Mouse (Mus musculus) myocyte (in vitro differentiated cells): ENCODE data around the gene Tcf7l1. TPM values are rescaled to one million over a fixed set of nuclear protein-coding genes. Genes with fewer than 3 reads are reported as not detected.

ENCODE experiments used
- H3K27me3 ChIP-seq: one replicate; pipeline ENCODE4 v1.6.1; 2011; ENCODE audit not compliant: control insufficient read depth, insufficient read depth, insufficient read length
- H3K36me3 ChIP-seq: one replicate; pipeline ENCODE4 v1.6.1; 2011; ENCODE audit not compliant: control insufficient read depth, insufficient read depth
- H3K4me2 ChIP-seq: one replicate; pipeline ENCODE4 v1.6.1; 2011; ENCODE audit warnings: low read depth, control low read depth
- H3K4me3 ChIP-seq: one replicate; pipeline ENCODE4 v1.5.1; 2011; ENCODE audit warnings: mild to moderate bottlenecking, control low read depth, moderate library complexity
- H3K79me2 ChIP-seq: one replicate; pipeline ENCODE4 v1.6.1; 2011; ENCODE audit not compliant: control insufficient read depth, insufficient read depth
- H3ac ChIP-seq: one replicate; pipeline ENCODE4 v1.6.1; 2011; ENCODE audit not compliant: control insufficient read depth, insufficient read length
- CEBPB ChIP-seq: IDR thresholded peaks from 2 replicates; pipeline ENCODE4 v1.6.1; 2011; ENCODE audit warnings: mild to moderate bottlenecking, moderate library complexity; ENCODE audit not compliant: poor library complexity, insufficient read depth, severe bottlenecking
- E2F4 ChIP-seq: IDR thresholded peaks from one replicate; pipeline ENCODE4 v1.6.1; 2011; ENCODE audit warnings: mild to moderate bottlenecking, control low read depth, moderate library complexity; ENCODE audit not compliant: insufficient read depth
- MAX ChIP-seq: IDR thresholded peaks from one replicate; pipeline ENCODE4 v1.6.1; 2011; ENCODE audit warnings: low read depth, mild to moderate bottlenecking, control low read depth
- MYOD1 ChIP-seq, 3 experiments: IDR thresholded peaks; one replicate each; pipeline ENCODE4 v1.6.1; 2011; ENCODE audit warnings: control low read depth in 2 of 3, low read depth in 2 of 3, mild to moderate bottlenecking in 2 of 3, moderate library complexity in 1 of 3; ENCODE audit not compliant: insufficient read length in 2 of 3, control insufficient read depth in 1 of 3
- MYOG ChIP-seq, 3 experiments: IDR thresholded peaks; one replicate each; pipeline ENCODE4 v1.6.1; 2011; ENCODE audit warnings: control low read depth in 2 of 3, low read depth in 2 of 3, mild to moderate bottlenecking in 2 of 3; ENCODE audit not compliant: insufficient read length in 2 of 3, control insufficient read depth in 1 of 3, insufficient read depth in 1 of 3
- POLR2A ChIP-seq: IDR thresholded peaks from one replicate; pipeline ENCODE4 v1.6.1; 2011; ENCODE audit warnings: low read depth, mild to moderate bottlenecking, control low read depth, moderate library complexity; ENCODE audit not compliant: insufficient read length
- POLR2AphosphoS2 ChIP-seq: IDR thresholded peaks from one replicate; pipeline ENCODE4 v1.6.1; 2011; ENCODE audit warnings: low read depth, control low read depth; ENCODE audit not compliant: insufficient read length
- REST ChIP-seq: IDR thresholded peaks from one replicate; pipeline ENCODE4 v1.6.1; 2011; ENCODE audit warnings: mild to moderate bottlenecking, control low read depth, moderate library complexity; ENCODE audit not compliant: insufficient read depth, insufficient read length
- SRF ChIP-seq: IDR thresholded peaks from one replicate; pipeline ENCODE4 v1.6.1; 2011; ENCODE audit warnings: low read depth; ENCODE audit not compliant: control insufficient read depth, insufficient read length
- TCF12 ChIP-seq: IDR thresholded peaks from one replicate; pipeline ENCODE4 v1.6.1; 2011; ENCODE audit warnings: mild to moderate bottlenecking, control low read depth; ENCODE audit not compliant: poor library complexity, insufficient read depth, severe bottlenecking
- TCF3 ChIP-seq: IDR thresholded peaks from one replicate; pipeline ENCODE4 v1.6.1; 2011; ENCODE audit warnings: low read depth, control low read depth; ENCODE audit not compliant: insufficient read length
- USF1 ChIP-seq: IDR thresholded peaks from one replicate; pipeline ENCODE4 v1.6.1; 2011; ENCODE audit warnings: low read depth, mild to moderate bottlenecking, control low read depth, moderate library complexity
- polyA plus RNA-seq: library from polyadenylated mRNA; unstranded; fragments of >200 nt; fragmentation: generic; extraction: Trizol; gene quantifications from one replicate; pipeline ENCODE4 v1.2.1, GENCODE M21; 2012; ENCODE audit warnings: missing spikeins

Tcf7l1 gene
- polyA plus RNA-seq, 1 experiment: 13.3 TPM

DNA sequence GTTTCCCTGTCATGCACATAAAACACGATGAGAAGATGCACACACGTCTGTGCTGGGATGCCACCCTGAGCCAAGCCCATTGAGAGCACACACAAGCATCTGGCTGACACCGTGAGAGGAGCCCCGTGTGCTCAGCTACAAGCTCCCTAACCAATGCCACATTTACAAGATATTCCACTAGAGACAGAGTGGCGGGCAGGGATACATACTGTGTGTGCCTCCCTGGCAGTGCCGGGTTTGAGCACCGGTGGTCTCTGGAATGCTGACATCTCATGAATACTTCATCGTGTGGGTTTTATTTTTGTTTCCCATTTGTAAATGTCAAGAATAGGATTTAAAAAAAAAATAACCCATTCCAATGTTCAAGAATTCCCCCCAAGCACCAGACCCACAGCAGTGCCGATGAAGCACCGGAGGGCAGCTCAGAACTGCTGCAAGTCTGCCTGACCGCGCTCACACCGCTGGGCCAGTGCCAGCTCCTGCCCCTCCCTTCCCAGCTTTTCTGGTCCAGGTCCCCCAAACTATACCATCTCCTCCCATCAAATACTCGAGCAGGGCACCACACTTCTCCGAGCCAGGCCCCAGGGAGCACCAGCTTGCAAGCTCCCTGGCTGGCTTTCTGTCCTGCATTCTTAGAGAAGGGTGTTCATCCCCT is 65.2 kb downstream of the Tcf7l1 start:
- TF ChIP-seq REST (no peak), MYOG (IDR thresholded peaks at IDR 0.05; ENCODE audit: control insufficient read depth in 1 of 3, insufficient read depth in 1 of 3, insufficient read length in 2 of 3, low read depth in 2 of 3) (no peak), TCF12 (no peak), TCF3 (no peak)
- Histone ChIP-seq H3K36me3 (no peaks in the 10 kb centered on the region), H3K27me3 (no peaks in the 10 kb centered on the region), H3ac (no peak overlapping the region), H3K4me3 (no peak overlapping the region), H3K4me2 (no peak overlapping the region), H3K79me2 (peaks cover 42% of the 10 kb centered on the region)

DNA sequence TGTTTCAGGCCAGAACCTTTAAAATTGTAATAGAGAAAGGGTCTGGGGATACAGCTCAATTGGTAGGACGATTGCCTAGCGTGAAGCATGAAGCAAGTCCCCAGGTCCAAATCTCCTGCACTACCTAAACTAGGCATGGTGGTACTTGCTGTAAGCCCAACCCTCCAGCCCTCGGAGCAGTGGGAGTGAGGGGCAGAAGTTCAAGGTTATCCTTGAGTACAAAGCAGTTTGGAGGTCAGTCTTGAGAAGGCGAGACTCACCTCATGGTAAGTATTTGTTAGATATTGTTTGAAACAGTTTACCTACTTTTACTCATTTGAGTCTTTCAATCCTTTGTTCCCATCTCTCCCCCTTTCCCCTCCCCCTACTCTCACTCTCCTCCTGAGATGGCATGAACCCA is 65.9 kb downstream of the Tcf7l1 start:
- no peaks in the 10 kb centered on the region for H3K36me3 ChIP-seq
- no peak for TF ChIP-seq MYOG (IDR thresholded peaks at IDR 0.05; ENCODE audit: control insufficient read depth in 1 of 3, insufficient read depth in 1 of 3, insufficient read length in 2 of 3, low read depth in 2 of 3)
- TF ChIP-seq E2F4: no peak
- TF ChIP-seq MYOD1 (IDR thresholded peaks at IDR 0.05; ENCODE audit: control insufficient read depth in 1 of 3, insufficient read length in 2 of 3, low read depth in 2 of 3): no peak
- H3K79me2 ChIP-seq: peaks cover 46% of the 10 kb centered on the region
- no peak overlapping the region for H3ac ChIP-seq
- H3K4me2 ChIP-seq: no peak overlapping the region
- no peaks in the 10 kb centered on the region for H3K27me3 ChIP-seq
- H3K4me3 ChIP-seq: no peak overlapping the region

DNA sequence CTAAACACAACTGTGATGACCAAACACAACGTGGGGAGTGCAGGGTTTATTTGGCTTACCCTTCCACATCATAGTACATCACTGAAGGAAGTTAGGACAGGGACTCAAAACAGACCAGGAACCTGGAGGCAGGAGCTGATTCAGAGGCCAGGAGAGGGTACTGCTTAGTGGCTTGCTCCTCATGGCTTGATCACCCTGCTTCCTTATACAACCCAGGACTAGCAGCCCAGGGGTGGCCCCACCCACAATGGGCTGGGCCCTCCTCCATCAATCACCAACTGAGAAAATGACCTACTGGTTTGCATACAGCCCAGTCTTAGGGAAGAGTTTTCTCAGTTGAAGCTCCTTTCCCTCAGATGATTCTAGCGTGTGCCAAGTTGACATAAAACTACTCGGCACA is 68.2 kb downstream of the Tcf7l1 start:
- no peak for TF ChIP-seq USF1
- Histone ChIP-seq H3K4me2 (no peak overlapping the region), H3K27me3 (no peaks in the 10 kb centered on the region)

DNA sequence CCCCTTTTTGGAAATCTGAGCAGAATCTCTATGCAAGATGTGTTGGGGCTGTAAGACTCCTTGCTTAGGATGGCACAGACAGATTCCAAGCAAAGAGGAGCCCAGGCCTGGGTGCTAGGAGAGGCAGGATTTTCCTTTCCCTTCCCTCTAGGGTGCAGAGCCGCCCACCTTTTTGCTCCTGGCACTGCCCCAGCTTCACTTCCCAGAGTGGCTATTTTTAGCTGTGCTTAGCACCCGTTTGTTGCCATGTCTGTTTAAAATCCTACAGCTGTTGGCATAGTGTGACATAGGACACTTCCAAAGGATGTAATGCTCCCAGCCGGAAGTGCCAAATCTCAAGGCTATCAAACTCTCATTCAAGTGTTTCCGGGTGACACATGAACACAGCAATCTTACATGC is 74.3 kb downstream of the Tcf7l1 start:
- Histone ChIP-seq H3ac (no peak overlapping the region), H3K36me3 (no peaks in the 10 kb centered on the region), H3K79me2 (peaks cover 24% of the 10 kb centered on the region), H3K27me3 (no peaks in the 10 kb centered on the region), H3K4me2 (peak overlapping the region; percentile 59), H3K4me3 (no peak overlapping the region)
- no peak for TF ChIP-seq MAX
- peak; percentile 21 for TF ChIP-seq TCF12
- no peak for TF ChIP-seq POLR2AphosphoS2
- TF ChIP-seq POLR2A: no peak
- no peak for TF ChIP-seq E2F4
- no peak for TF ChIP-seq TCF3
- TF ChIP-seq REST: no peak
- peak; percentile 43 to 65 (median 51) for TF ChIP-seq MYOD1 (IDR thresholded peaks at IDR 0.05; ENCODE audit: control insufficient read depth in 1 of 3, insufficient read length in 2 of 3, low read depth in 2 of 3)
- TF ChIP-seq MYOG (IDR thresholded peaks at IDR 0.05; ENCODE audit: control insufficient read depth in 1 of 3, insufficient read depth in 1 of 3, insufficient read length in 2 of 3, low read depth in 2 of 3): peak in 1 of 3 experiments; percentile 48

More for the DNA sequence above, 68.2 kb downstream of the Tcf7l1 start:
- Histone ChIP-seq H3K79me2 (peaks cover 46% of the 10 kb centered on the region), H3K36me3 (no peaks in the 10 kb centered on the region), H3K4me3 (no peak overlapping the region), H3ac (no peak overlapping the region)

DNA sequence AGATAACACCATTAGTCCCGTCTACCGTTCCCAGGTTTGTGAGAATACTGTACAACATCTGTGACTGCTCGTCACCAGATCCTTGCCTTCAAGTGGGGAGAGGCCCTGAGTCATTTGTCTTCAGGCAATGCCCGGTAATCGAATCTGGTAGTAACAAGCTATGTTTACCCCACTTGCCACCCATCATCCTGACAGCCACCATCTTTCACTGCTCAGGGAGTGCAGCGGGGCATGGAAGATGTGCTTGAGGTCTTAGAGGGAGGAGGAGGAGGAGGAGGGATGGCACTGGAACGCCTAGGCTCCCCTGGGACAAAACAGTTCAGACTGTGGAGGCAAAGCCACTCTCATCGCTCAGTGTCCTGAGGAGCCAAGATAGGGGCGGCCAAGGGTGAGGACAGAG is 74.8 kb downstream of the Tcf7l1 start:
- Histone ChIP-seq H3K79me2 (peaks cover 25% of the 10 kb centered on the region), H3K4me3 (no peak overlapping the region), H3K4me2 (peak overlapping the region; percentile 59), H3ac (no peak overlapping the region), H3K27me3 (no peaks in the 10 kb centered on the region), H3K36me3 (no peaks in the 10 kb centered on the region)
- TF ChIP-seq TCF12 (peak; percentile 34), SRF (no peak), E2F4 (no peak), MYOD1 (IDR thresholded peaks at IDR 0.05; ENCODE audit: control insufficient read depth in 1 of 3, insufficient read length in 2 of 3, low read depth in 2 of 3) (peak; percentile 84 to 93 (median 91)), POLR2A (no peak), POLR2AphosphoS2 (no peak), USF1 (no peak), CEBPB (no peak), MYOG (IDR thresholded peaks at IDR 0.05; ENCODE audit: control insufficient read depth in 1 of 3, insufficient read depth in 1 of 3, insufficient read length in 2 of 3, low read depth in 2 of 3) (peak in 1 of 3 experiments; percentile 10), REST (no peak), TCF3 (peak; percentile 43), MAX (no peak)
